Mouse (Mus musculus) MEL (cell line): ENCODE results near the gene Hpn. TPM values are rescaled to one million over a fixed set of nuclear protein-coding genes. Genes with fewer than 3 reads are reported as not detected.
A peak's percentile ranks its signal among the peaks of the same experiment; 100 is the strongest.

Experiments
- DNase-seq: peaks from one replicate; pipeline ENCODE4 v3.0.0; 2011; ENCODE audit warnings: low read depth, low spot score
- H3K27ac ChIP-seq: 2 replicates; pipeline ENCODE4 v1.5.1; 2012; ENCODE audit warnings: low read depth, mild to moderate bottlenecking, control low read depth, low read length, moderate library complexity; ENCODE audit not compliant: control insufficient read depth
- H3K27me3 ChIP-seq, 2 experiments: fragments of 150-350 bp in 1 of 2; sonication (generic) in 1 of 2; 2 replicates each; pipeline ENCODE4 v1.6.1; 2012; ENCODE audit warnings: low read length in 2 of 2, mild to moderate bottlenecking in 2 of 2, improper control_type of control experiment in 1 of 2, moderate library complexity in 1 of 2; ENCODE audit not compliant: insufficient read depth in 2 of 2, control insufficient read depth in 1 of 2
- H3K36me3 ChIP-seq, 2 experiments: 2 replicates each; pipeline ENCODE4 v1.6.1; 2012 to 2014; ENCODE audit warnings: low read length in 2 of 2, improper control_type of control experiment in 1 of 2, inconsistent platforms in 1 of 2, mild to moderate bottlenecking in 1 of 2; ENCODE audit not compliant: insufficient read depth in 2 of 2, control insufficient read depth in 1 of 2
- H3K4me1 ChIP-seq, 2 experiments: fragments of 150-350 bp in 1 of 2; sonication (generic) in 1 of 2; 2 replicates each; pipeline ENCODE4 v1.6.1; 2012; ENCODE audit warnings: low read length in 2 of 2, improper control_type of control experiment in 1 of 2, mild to moderate bottlenecking in 1 of 2; ENCODE audit not compliant: insufficient read depth in 2 of 2, control insufficient read depth in 1 of 2
- H3K4me3 ChIP-seq, 2 experiments: fragments of 150-350 bp in 1 of 2; sonication (generic) in 1 of 2; 2 replicates each; pipeline ENCODE4 v1.5.1; 2012; ENCODE audit warnings: low read depth in 2 of 2, low read length in 2 of 2, mild to moderate bottlenecking in 2 of 2, moderate library complexity in 2 of 2, control low read depth in 1 of 2, improper control_type of control experiment in 1 of 2; ENCODE audit not compliant: control insufficient read depth in 1 of 2, insufficient read depth in 1 of 2
- H3K79me2 ChIP-seq: 2 replicates; pipeline ENCODE4 v1.6.1; 2012; ENCODE audit warnings: mild to moderate bottlenecking, low read length, moderate library complexity; ENCODE audit not compliant: control insufficient read depth, poor library complexity, insufficient read depth
- H3K9ac ChIP-seq: 2 replicates; pipeline ENCODE4 v1.6.1; 2012; ENCODE audit warnings: low read depth, mild to moderate bottlenecking, control low read depth, low read length, moderate library complexity; ENCODE audit not compliant: control insufficient read depth, poor library complexity, severe bottlenecking
- H3K9me3 ChIP-seq: fragments of 150-350 bp; sonication (generic); replicated peaks from 2 replicates; pipeline ENCODE4 v1.6.1; 2012; ENCODE audit warnings: mild to moderate bottlenecking, low read length, improper control_type of control experiment, moderate library complexity; ENCODE audit not compliant: insufficient read depth
- CHD2 ChIP-seq: IDR thresholded peaks from 2 replicates; pipeline ENCODE4 v1.6.1; 2011; ENCODE audit warnings: low read length, improper control_type of control experiment
- E2F4 ChIP-seq: IDR thresholded peaks from 2 replicates; pipeline ENCODE4 v1.6.1; 2011; ENCODE audit warnings: low read depth, low read length, improper control_type of control experiment, borderline replicate concordance
- ELF1 ChIP-seq: IDR thresholded peaks from 2 replicates; pipeline ENCODE4 v1.6.1; 2014; ENCODE audit warnings: low read depth, mild to moderate bottlenecking, inconsistent platforms, low read length, improper control_type of control experiment, moderate library complexity
- ETS1 ChIP-seq: IDR thresholded peaks from 2 replicates; pipeline ENCODE4 v1.6.1; 2012; ENCODE audit warnings: low read depth, mild to moderate bottlenecking, inconsistent platforms, low read length, improper control_type of control experiment, moderate library complexity
- HCFC1 ChIP-seq: IDR thresholded peaks from 2 replicates; pipeline ENCODE4 v1.6.1; 2012; ENCODE audit warnings: low read depth, mild to moderate bottlenecking, inconsistent platforms, low read length, improper control_type of control experiment, moderate library complexity
- MAX ChIP-seq: IDR thresholded peaks from 2 replicates; pipeline ENCODE4 v1.6.1; 2011; ENCODE audit warnings: low read length, improper control_type of control experiment
- MAZ ChIP-seq: IDR thresholded peaks from 2 replicates; pipeline ENCODE4 v1.6.1; 2012; ENCODE audit warnings: low read depth, mild to moderate bottlenecking, inconsistent platforms, low read length, improper control_type of control experiment
- MEF2A ChIP-seq: IDR thresholded peaks from 2 replicates; pipeline ENCODE4 v1.6.1; 2014; ENCODE audit warnings: low read depth, mild to moderate bottlenecking, inconsistent platforms, low read length, improper control_type of control experiment; ENCODE audit not compliant: poor library complexity, insufficient replicate concordance, severe bottlenecking; ENCODE audit errors: extremely low read depth
- NELFE ChIP-seq: IDR thresholded peaks from 2 replicates; pipeline ENCODE4 v1.6.1; 2011; ENCODE audit warnings: low read depth, low read length, improper control_type of control experiment
- POLR2A ChIP-seq, 2 experiments: IDR thresholded peaks; 2 replicates each; pipeline ENCODE4 v1.6.1; 2011 to 2012; ENCODE audit warnings: low read length in 2 of 2, mild to moderate bottlenecking in 2 of 2, control low read depth in 1 of 2, improper control_type of control experiment in 1 of 2, low read depth in 1 of 2, moderate library complexity in 1 of 2; ENCODE audit not compliant: control insufficient read depth in 1 of 2, insufficient read depth in 1 of 2, poor library complexity in 1 of 2
- POLR2AphosphoS2 ChIP-seq: IDR thresholded peaks from 2 replicates; pipeline ENCODE4 v1.6.1; 2011; ENCODE audit warnings: low read length, improper control_type of control experiment
- RAD21 ChIP-seq: IDR thresholded peaks from 2 replicates; pipeline ENCODE4 v1.6.1; 2011; ENCODE audit warnings: mild to moderate bottlenecking, low read depth, low read length, improper control_type of control experiment
- SIN3A ChIP-seq: IDR thresholded peaks from 2 replicates; pipeline ENCODE4 v1.6.1; 2012; ENCODE audit warnings: low read length, improper control_type of control experiment, inconsistent platforms
- TBP ChIP-seq: IDR thresholded peaks from 2 replicates; pipeline ENCODE4 v1.8.0; 2011; ENCODE audit warnings: low read depth, low read length, improper control_type of control experiment
- UBTF ChIP-seq: IDR thresholded peaks from 2 replicates; pipeline ENCODE4 v1.6.1; 2012; ENCODE audit warnings: low read depth, mild to moderate bottlenecking, inconsistent platforms, low read length, improper control_type of control experiment, moderate library complexity, borderline replicate concordance; ENCODE audit not compliant: insufficient read depth
- ZKSCAN1 ChIP-seq: IDR thresholded peaks from 2 replicates; pipeline ENCODE4 v1.6.1; 2012; ENCODE audit warnings: low read depth, mild to moderate bottlenecking, inconsistent platforms, low read length, improper control_type of control experiment, moderate library complexity
- ZNF384 ChIP-seq: IDR thresholded peaks from 2 replicates; pipeline ENCODE4 v1.6.1; 2012; ENCODE audit warnings: low read depth, mild to moderate bottlenecking, inconsistent platforms, low read length, improper control_type of control experiment
- polyA plus RNA-seq, 2 experiments: library from polyadenylated mRNA; stranded (reverse) in 1 of 2; unstranded in 1 of 2; fragments of >175 nt in 1 of 2; fragments of >200 nt in 1 of 2; gene quantifications; 2 replicates each; pipeline versions ENCODE4 v1.2.1 to v1.2.4; 2012; ENCODE audit warnings: low replicate concordance in 2 of 2, low read depth in 1 of 2; ENCODE audit not compliant: insufficient read length in 2 of 2, insufficient read depth in 1 of 2, missing spikeins in 1 of 2
- total RNA-seq: library from RNA; depleted of rRNA; stranded (reverse); fragments of 300-350 nt; gene quantifications from 2 replicates; pipeline ENCODE4 v1.2.3, GENCODE M21; 2012

Gene Hpn
- total and polyA plus RNA-seq, 3 experiments = 1.1 to 1.6 TPM; not detected in 1

DNA sequence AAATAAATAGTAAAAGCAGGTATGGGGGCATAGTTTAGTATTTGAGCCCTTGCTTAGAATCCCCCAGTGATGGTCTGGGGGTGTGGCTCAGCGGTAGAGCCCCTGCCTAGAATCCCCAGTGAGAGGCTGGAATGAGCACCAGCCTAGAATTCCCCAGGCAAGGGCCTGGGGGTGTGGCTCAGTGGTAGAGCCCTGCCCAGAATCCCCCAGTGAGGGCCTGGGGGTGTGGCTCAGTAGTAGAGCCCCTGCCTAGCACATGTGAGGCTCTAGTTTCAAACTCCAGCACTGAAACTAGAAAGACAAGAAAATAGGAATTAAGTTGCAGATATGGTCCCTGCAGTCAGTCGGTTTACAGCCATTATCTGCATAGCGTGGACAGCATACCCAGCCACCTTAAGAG lies 46.7 kb upstream of the Hpn start:
- no peak for TF ChIP-seq E2F4
- no peak for TF ChIP-seq POLR2A (IDR thresholded peaks at IDR 0.05; ENCODE audit: control insufficient read depth in 1 of 2, insufficient read depth in 1 of 2, low read depth in 1 of 2, low read length in 2 of 2, poor library complexity in 1 of 2)
- TF ChIP-seq MAX = no peak
- TF ChIP-seq HCFC1 = no peak
- TF ChIP-seq MEF2A = no peak
- no peak for TF ChIP-seq MAZ
- no peak for TF ChIP-seq NELFE
- TF ChIP-seq CHD2 = no peak
- TF ChIP-seq ZKSCAN1 = no peak
- TF ChIP-seq RAD21 = no peak
- no peak for TF ChIP-seq ELF1
- TF ChIP-seq ZNF384 = no peak
- TF ChIP-seq ETS1 = no peak
- no peak for TF ChIP-seq TBP
- TF ChIP-seq POLR2AphosphoS2 = no peak
- TF ChIP-seq UBTF = no peak
- H3K36me3 ChIP-seq = peaks cover 0 to 13% of the 10 kb centered on the region in 2 experiments; a peak in 2 of 4 replicates
- H3K27me3 ChIP-seq = no peaks in the 10 kb centered on the region
- H3K9me3 ChIP-seq = no peaks in the 10 kb centered on the region
- DNase-seq = no peak
- H3K4me3 ChIP-seq = no peak overlapping the region
- no peak overlapping the region for H3K27ac ChIP-seq
- no peaks in the 10 kb centered on the region for H3K79me2 ChIP-seq
- H3K9ac ChIP-seq = no peak overlapping the region
- H3K4me1 ChIP-seq = peaks cover 0 to 17% of the 10 kb centered on the region in 2 experiments; a peak in 2 of 4 replicates

DNA sequence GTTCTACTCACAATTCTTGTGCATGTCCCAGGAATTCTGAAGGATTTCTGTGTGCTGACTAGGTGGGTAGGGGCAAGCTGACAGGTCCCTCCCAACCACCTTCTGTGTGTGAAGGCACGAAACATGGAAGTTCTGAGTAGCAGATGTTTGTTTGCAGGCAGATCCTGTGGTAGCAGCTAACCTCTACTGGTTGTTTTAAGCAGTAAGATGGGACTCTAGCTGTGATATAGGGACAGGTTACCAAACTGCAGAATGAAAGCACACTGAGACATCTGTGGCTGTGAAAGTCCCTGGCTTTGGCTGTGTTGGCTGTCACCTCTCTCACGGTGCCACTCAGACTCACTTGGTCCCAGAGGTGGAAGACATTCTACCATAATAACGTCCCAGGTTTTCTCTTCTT lies 46.2 kb upstream of the Hpn start:
- H3K27me3 ChIP-seq = no peaks in the 10 kb centered on the region
- DNase-seq = no peak
- H3K27ac ChIP-seq = peak overlapping the region; percentile 15
- no peak overlapping the region for H3K4me3 ChIP-seq
- H3K9me3 ChIP-seq = no peaks in the 10 kb centered on the region
- H3K9ac ChIP-seq = no peak overlapping the region
- TF ChIP-seq SIN3A (no peak), MAX (no peak), MAZ (no peak)
- peaks cover 0 to 23% of the 10 kb centered on the region in 2 experiments; a peak in 2 of 4 replicates for H3K4me1 ChIP-seq
- H3K36me3 ChIP-seq = peaks cover 0 to 13% of the 10 kb centered on the region in 2 experiments; a peak in 2 of 4 replicates
- no peaks in the 10 kb centered on the region for H3K79me2 ChIP-seq
